Mouse (Mus musculus) layer of hippocampus, adult 9-11 months (tissue): ENCODE data around the gene Mical1.

Experiments
- DNase-seq: peaks from one replicate; pipeline ENCODE4 v3.0.0; 2022

The Mical1 gene

GRCm38 (mm10) chr10:41477278-41478181 is 1.4 kb downstream of the Mical1 start:
- peak; percentile 71 for DNase-seq

- DNase-seq: no peak
Observed at GRCm38 (mm10) chr10:41479961-41480360, 3.8 kb downstream of the Mical1 start.

GRCm38 (mm10) chr10:41480938-41481880 is 5.1 kb downstream of the Mical1 start:
- DNase-seq: no peak

GRCm38 (mm10) chr10:41482446-41482845 is 6.3 kb downstream of the Mical1 start:
- no peak for DNase-seq

- DNase-seq: no peak
Observed at GRCm38 (mm10) chr10:41485778-41486177, 9.7 kb downstream of the Mical1 start.

GRCm38 (mm10) chr10:41486506-41487170 is 10.5 kb downstream of the Mical1 start:
- no peak for DNase-seq

- no peak for DNase-seq
Observed at GRCm38 (mm10) chr10:41488877-41489276, 12.8 kb downstream of the Mical1 start.

GRCm38 (mm10) chr10:41489294-41489693 is 13.2 kb downstream of the Mical1 start:
- DNase-seq: no peak

- peak; percentile 94 for DNase-seq
Observed at GRCm38 (mm10) chr10:41489708-41490517, 13.8 kb downstream of the Mical1 start, which contains the start of the genes Smpd2 and Ppil6. TSS of gene Smpd2 (minus strand) at chr10:41490369. TSS of gene Ppil6 (plus strand) at chr10:41490439.

GRCm38 (mm10) chr10:41490518-41490873 is 14.4 kb downstream of the Mical1 start:
- DNase-seq: no peak

- DNase-seq: no peak
Observed at GRCm38 (mm10) chr10:41491111-41491510, 15.0 kb downstream of the Mical1 start.

- DNase-seq: peak; percentile 36
Observed at GRCm38 (mm10) chr10:41500941-41501340, 24.8 kb downstream of the Mical1 start.

GRCm38 (mm10) chr10:41504996-41505395 is 28.9 kb downstream of the Mical1 start:
- DNase-seq: no peak

- peak; percentile 85 for DNase-seq
Observed at GRCm38 (mm10) chr10:41505446-41505845, 29.3 kb downstream of the Mical1 start.

- no peak for DNase-seq
Observed at GRCm38 (mm10) chr10:41509160-41509559, 33.0 kb downstream of the Mical1 start.

- no peak for DNase-seq
Observed at GRCm38 (mm10) chr10:41514301-41514700, 38.2 kb downstream of the Mical1 start.

- no peak for DNase-seq
Observed at GRCm38 (mm10) chr10:41514921-41515320, 38.8 kb downstream of the Mical1 start.

GRCm38 (mm10) chr10:41518508-41518980 is 42.4 kb downstream of the Mical1 start:
- peak; percentile 77 for DNase-seq

- DNase-seq: peak; percentile 91
Observed at GRCm38 (mm10) chr10:41518981-41519618, 43.0 kb downstream of the Mical1 start, which contains the start of gene Cd164. TSS of gene Cd164 (plus strand) at chr10:41519414.

GRCm38 (mm10) chr10:41519640-41520409 is 43.7 kb downstream of the Mical1 start:
- peak; percentile 49 for DNase-seq

GRCm38 (mm10) chr10:41520410-41520673 is 44.2 kb downstream of the Mical1 start:
- DNase-seq: no peak
